Mouse (Mus musculus) lung, postnatal 4 days (tissue): ENCODE data around the gene Mrpl33.

Experiments used
- DNase-seq, 2 experiments: peaks; one replicate each; pipeline ENCODE4 v3.0.0; 2021

Mrpl33 gene

DNA sequence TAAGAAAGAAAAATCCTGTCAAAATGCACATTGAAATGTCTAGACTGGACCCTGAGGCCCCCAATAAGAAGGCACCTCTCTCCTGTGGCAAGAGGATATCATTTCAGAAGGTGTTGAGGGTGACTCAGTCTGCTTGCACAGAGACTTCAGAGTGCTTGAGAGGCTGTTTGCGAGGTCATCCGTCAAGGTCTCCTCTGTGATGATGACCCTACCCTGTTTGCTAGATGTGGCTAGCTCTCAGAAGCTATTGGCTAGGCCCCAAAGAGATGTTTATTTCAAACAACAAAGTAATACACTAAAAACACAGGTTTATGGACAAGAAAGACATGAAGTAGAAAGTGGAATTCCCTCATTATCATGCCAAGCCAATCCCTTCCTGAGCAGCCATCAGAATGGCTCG lies 45.6 kb downstream of the Mrpl33 start:
- no peak for DNase-seq

DNA sequence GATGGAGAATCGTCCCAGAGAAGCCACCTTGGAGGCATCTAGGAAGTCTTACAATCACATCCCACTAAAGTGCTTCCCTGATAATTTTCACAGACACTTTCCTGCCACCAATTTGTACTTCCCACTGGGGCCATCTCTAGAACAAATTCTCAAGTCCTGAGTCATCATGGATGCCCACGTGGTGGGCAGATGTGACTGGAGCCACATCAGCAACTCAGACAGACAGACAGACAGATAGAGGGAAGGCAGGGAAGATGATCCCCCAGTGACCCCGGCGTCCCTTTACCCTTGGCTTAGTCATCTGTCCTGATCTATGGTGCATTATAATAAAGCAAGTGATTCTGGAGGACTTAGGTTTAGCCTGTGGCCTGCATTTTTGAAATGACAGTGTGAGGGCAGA lies 47.5 kb downstream of the Mrpl33 start:
- DNase-seq, result no peak

DNA sequence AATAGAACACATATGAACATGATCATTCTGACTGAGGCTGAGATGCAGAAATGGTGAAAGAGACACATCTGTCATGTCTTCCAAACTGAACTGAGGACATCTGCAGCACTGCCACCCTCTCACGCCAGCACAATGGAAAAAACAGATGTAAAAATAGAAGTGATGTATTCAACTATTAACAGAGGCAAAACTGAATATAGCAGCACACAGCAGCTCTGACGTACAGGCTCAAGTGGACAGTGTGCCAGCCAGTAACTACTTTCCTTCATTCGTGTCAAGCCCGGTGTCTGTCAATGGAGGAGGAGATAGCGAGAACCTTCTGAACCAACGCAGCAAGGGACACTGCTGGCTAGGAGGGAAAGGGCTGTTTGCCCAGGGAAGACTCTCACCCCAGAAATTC lies 48.1 kb downstream of the Mrpl33 start:
- no peak for DNase-seq

DNA sequence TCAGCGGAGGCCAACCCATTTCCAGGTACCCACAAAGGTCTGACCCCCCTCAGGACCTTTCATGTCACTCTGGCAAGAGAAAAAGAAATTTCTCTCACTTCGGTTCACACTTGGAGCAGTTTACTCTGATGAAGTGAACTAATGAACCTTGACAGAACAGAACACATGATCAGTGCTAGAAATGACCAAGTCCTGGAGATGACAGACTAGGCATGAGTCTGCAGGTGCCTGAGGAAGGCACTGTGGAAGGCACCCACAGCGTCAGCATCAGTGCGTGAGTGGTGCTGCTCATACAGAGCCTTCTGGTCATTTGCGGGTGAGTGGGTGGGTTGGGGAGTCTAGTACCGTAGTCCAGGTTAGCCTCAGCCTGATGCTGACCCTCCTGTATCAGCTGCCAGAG lies 49.1 kb downstream of the Mrpl33 start:
- no peak for DNase-seq

DNA sequence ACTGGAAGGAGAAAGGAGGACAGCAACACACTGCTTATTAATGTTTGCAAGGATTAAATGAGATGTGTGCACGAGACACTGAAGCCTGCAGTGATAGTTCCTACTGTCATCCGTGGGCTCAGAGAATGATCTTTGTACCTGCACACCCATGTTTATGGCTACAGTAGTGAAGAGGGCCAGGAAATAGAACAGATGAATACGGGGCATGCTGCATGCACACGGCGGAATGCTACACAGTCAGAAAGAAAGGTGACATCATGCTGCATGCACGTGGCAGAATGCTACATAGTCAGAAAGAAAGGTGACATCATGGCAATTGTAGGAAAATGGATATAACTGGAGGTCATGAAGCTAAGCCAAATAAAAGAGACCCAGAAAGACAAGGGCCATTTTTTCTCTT lies 49.8 kb downstream of the Mrpl33 start:
- no peak for DNase-seq

DNA sequence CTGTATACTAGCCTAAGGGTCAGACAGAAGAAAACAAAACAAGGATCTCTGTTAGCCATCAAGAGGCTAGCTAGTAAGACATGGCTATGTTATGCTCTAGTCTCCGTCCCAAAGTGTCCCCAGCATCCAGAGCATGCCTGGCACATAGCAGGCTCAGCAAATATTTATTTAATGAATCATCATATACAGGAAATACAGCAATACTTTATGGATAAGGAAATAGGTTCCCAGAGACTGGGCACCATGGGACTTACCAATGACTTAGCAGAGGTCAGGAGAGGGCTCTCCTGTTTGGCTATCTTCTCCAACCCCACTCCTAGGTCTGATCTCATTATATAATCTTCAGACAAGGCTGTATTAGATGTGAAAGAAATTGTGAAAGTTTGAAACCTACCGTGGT lies 50.6 kb downstream of the Mrpl33 start:
- DNase-seq, result no peak

DNA sequence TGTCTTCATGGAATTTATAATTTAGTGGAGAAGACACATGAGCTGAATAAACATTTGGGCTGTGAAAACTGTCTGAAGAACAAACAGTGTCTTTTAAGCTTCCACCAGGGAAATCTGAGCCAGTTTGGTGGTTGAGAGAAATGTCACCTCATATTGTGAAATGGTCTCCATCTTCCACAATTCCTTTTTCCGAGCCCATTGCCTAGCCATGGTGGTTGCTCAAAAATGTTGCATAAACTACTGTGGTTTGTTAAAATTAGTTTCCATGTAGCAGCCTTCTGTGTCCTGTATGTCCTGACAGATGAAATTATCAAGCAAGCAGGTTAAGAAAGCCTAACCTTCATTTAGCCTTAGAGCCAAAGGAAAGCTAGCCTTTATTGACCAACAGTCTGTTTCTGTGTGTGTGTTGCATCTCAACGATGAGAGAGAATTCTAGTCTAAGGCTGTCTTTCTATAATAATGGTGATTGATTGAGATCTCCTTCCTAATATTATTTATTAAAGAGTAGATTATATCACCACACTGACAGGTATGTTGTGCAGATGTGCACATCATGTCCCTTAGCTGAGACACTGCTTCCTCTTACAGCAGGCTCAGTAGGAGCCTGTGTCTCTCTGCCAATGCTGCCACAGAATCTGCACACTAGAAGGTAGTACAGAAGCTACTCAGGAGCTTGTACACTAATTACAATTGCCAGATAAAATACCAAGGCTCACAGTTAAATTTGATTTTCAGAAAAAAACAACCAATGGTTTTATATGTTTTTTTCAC lies 54.0 kb downstream of the Mrpl33 start:
- no peak for DNase-seq

DNA sequence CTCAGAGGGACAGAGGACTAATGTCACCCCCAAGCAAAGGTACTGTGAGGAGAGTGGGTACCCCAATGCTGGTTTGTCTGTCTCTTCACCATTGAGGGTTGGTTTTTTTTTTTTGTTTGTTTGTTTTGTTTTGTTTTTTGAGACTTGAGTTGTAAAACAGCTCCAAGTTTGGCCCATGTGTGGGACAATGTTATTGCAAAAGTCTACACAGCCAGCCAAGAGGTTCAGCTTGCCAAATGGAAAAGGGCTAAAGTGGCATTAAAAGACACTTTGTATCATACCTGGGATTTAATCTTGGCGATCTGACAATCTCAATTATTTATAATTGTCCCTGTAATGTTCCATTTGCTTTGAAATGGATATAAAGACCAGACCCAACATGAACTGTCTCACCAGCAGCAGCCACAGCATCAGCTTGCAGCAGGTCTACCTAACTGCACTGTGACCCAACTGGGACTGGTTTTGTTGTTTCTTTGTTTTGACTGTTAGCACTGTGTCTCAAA lies 59.0 kb downstream of the Mrpl33 start:
- no peak for DNase-seq

DNA sequence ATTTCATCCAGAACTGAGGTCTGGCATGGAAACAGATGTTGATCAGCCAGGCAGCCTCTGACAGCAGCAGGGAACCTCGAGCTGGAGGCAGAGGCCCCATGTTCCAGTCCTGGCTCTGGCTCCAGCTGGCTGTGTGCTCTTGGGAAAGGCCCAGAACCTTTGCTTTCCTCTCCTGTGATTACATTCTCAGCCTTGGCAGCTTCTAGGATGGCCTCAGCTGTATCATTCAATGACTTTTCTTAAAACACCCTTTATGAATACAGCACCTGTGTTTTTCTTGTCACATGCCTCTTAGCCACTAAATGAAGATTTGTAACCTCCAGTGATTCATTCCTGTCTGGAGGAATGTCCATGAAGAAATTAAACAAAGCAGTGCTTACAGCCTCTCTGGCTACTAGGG lies 69.4 kb downstream of the Mrpl33 start:
- no peak for DNase-seq

DNA sequence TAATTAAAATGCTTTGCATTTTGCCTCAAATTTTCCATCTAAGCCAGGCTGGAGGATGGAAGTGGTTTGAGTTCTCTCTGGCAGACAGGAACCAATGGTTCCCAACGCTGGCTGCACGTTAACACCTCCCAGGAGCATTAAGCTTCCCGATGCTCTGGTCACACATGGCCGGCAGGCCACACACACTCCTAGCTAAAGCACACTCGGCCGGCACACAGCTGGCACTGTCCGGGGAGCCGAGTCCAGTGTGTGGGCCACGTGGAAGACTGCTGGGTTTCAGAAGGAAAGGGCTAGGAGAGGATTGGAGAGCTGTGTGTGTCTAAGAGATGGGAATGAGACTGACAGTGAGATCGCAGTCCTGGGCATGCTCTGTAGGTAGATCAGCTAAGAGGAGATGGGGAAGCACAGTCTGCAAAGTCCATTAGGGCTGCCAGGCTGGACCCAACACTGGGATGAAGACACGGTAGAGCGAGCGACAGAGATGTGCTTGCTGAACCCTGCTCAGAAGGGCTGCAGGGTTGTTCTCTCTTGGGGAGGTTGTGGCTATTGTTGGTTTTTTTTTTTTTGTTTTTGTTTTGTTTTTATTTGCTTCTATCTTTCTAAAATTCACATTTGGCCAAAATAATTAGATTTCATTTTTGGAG lies 71.7 kb downstream of the Mrpl33 start:
- no peak for DNase-seq

DNA sequence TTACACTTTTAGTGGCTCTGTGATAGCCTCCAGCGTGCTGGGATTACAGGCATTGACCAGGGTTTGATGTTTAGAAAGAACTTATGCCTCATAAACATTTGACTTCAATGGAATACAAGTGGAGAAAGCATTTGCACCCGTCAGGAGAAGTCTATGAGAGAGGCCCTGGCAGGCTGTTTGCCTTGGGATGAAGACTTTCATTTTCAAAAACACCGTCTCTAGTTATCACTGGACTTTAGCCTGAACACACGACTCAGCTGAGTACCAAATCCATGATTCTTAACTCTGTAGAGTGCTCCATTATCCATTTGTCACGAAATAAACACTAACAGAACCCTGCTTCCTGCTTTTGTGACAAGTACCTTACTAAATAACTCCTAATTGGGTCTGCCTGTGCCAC lies 73.2 kb downstream of the Mrpl33 start:
- no peak for DNase-seq

DNA sequence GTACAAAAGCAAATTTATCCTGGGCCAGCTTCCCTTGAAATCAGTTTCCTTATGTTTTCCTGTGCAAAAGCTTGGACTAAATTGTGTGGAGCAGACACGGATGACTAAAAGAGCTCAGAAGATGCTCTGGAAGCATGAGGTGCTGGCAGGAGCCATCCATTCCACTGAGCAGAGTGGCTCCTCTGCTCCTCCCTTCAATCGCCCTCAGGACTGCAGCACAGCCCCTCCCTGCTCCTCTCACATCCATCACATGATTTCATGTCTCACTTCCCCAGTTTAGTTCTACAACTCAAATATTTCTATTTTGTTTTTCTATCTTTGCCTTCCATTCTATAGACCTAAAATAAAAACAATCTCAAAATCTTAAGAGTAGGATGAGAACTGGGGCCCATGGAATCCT lies 74.4 kb downstream of the Mrpl33 start:
- DNase-seq, result no peak

DNA sequence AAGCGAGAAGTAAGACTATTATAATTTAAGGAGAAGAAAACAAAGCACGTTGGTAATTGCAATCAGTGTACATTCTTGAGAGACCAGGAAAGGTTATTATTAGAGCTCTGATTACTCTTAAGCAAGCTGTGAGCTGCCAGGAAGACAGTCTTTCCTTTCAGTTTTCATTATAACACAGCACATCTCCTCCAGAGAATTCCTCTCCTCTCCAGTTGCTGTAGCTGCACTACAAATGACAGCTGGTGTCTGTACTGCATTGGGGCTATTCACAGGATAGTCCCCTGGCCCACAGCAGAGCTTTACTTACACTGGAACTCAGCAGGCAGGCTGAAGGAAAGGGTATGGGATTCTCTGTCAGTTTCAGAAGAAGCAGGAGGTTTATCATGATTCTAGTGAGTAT lies 76.7 kb downstream of the Mrpl33 start:
- DNase-seq, result no peak

DNA sequence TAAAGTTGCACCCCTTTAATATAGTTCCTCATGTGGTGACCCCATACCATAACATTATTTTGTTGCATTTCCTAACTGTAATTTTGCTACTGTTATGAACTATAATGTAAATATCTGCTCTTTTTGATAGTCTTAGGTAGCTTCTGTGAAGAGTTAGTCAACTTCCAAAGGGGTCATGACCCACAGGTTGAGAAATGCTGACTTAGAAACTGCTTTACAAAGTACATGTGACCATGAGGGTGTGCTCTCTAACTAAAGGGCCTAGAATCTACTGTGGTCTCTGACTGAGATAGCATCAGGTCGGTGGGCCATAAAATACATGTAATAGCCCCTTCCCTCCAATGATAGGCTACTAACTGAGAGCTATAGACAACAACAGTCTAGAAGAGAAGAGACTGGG lies 81.3 kb downstream of the Mrpl33 start:
- DNase-seq, result no peak

DNA sequence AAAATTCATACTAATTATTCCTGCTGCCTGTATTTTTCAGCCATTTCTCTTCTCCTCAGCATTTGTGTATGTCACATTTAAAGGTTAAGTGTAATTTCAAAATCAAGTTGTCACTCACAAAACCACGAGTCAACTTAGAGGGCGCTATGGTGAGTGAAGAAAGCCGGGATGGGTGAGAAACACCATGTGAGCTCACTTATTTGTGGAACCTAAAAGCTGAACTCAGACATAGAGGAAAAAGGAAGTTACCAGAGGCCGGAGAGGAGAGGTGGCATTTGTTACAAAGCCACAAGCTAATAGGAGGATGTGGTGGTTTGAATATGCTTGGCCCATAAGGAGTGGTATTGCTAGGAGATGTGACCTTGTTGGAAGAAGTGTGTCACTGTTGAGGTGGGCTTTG lies 83.4 kb downstream of the Mrpl33 start:
- no peak for DNase-seq

DNA sequence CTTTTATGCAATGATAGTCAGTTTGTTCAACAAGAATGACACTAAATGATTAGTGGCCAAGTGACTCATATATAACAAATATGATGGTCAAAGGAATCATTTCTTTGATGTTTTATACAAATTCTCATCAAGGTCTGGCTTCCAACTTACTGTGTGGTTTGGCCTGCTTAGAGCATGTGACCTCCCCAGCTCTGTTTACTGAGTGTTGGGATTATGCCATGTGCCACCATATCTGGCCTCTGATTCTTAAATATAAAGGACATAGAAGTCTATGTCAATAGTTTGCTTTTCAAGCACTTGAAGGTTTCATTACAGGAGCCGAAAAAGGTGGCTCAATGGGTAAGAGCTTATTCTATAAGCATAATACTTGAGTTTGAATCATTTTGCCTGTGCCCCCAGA lies 85.6 kb downstream of the Mrpl33 start:
- DNase-seq, result no peak

DNA sequence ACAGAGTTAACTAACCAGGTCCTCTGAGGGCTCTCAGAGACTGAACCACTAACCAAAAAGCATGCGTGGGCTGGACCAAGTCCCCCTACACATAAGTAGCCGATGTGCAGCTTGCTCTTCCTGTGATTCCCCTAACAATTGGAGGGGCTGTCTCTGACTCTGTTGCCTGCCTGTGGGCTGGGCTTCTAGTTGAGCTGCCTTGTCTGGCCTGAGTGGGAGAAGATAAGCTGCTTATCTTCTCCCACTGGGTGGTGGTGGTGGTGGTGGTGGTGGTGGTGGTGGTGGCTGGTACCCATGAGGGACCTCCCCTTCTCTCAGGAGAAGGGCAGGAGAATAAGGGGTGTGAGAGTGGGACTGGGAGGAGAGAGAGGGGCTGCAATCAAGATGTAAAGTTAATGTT lies 89.3 kb downstream of the Mrpl33 start:
- no peak for DNase-seq

DNA sequence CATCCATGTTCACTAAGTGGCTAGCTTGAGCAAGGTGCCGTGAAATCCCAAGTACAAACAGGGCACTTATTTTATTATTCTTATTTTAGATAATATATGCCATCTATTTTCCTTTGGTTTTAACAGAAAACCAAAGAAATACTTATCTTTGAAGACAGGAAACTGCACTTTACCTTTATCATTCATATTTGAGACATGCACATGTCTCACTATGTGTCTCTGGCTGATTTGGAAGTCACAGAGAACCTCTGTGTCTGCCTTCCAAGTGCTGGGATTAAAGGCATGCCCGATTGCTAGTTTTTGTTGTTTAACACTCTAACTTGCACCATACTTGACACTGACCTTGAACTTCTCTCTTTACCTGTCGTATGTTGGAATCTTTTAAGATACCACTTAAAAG lies 91.2 kb downstream of the Mrpl33 start:
- no peak for DNase-seq

DNA sequence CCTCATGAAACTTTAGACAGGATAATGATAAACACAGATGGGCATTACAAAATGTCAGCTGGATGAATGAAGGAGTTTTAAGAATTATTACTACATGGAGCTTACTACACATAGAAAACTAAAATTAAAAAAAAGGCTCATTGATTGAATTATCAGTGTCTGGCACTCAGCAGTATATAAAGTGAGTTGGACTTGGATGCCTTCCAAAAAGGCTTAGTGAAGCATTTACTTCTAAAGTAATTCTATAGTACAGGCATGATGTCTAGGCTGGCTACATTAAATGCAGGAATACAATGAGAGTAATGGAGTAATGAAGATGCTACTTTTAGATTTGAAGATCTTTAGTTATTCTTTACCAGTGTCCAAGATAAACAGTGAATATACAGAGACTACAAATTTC lies 96.5 kb downstream of the Mrpl33 start:
- DNase-seq, result no peak

DNA sequence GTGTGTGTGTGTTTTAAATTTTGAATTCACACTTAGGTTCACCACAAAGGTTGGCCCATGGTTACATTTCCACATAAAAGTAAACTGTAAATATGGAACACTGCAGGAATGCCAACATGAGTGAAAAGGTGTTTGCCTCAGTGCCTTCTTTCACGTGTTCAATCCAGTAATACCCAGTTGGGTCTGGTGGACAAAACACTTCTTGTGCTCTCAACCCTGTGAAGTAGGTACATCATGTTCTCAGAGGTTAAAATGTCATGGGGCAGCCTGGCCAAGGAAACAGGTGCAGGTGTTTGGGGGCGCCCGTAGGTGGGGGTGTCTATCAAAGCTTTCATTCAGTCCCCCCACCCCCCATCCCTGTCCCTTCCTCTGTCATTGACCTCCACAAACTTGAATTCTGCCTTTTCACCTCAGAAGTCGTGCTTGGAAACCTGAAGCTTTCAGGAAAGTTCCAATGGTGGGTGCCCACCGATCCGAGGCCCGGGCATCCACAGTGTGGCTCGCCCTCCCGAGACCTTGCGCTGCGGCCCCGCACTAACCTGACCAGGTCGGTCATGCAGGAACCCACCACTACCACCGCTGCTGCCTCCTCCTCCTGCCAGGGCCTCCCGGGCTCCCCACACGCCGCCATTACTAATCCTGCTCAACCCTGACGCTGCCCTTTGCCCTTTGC lies 100.4 kb downstream of the Mrpl33 start, which contains the start of gene Rbks:
Rbks (minus strand) TSS at position 657 of the 673 bp plus-strand sequence.
- no peak for DNase-seq

DNA sequence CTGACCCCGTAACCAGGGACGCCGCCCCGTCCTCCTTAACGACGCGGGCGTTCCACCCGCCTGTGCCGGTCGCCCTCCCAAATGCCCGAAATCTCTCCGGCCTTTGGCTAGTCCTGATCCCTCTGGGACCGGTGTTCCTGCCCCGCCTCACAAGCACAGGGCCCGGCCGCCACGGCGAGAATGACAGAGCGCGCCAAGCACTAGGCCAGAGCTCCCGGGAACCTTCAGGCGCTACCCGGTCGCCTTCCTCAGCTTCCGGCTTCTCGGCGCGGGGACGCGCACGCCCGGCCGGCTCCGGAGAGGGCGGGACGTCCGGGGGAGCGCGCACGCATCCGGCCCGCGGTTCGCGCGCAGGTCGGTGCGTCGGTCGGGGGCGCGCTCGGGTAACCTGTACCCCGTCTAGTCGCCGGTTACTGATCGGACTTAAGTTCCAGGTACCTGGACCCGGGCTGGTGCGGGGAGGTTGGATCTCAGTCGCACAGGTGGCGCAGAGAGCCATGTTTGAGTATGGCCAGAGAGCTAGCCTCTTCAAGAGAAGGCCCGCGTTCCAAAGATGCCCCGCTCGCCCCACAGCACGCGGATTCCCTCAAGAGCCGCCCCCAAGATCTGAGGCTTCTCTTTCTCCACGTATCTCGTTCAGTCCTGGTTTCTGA lies 101.0 kb downstream of the Mrpl33 start, which contains the start of gene Babam2:
Babam2 (plus strand) TSS at position 41 of the 653 bp plus-strand sequence.
- peak; percentile 94 to 95 for DNase-seq

DNA sequence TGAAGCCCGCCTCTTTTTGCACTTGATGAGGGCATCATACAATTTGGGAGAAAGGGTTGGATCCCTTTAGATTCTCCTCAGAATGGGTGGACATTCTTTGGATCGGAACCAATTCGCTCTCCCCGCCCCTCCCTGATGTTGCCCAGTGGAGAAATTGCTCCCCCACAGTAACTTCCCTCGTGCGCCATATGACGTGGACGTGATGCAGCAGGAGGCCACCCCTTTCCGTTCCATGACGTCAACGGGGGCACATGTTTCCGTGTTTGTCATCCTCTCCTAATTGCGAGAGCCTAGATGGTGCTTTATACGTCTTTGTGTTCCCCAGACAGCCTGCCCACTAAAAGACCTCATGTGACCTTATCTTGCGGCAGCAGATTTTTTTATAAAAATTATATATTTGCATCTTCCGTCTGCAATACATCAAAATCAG lies 101.6 kb downstream of the Mrpl33 start:
- DNase-seq, result peak; percentile 89 to 92

DNA sequence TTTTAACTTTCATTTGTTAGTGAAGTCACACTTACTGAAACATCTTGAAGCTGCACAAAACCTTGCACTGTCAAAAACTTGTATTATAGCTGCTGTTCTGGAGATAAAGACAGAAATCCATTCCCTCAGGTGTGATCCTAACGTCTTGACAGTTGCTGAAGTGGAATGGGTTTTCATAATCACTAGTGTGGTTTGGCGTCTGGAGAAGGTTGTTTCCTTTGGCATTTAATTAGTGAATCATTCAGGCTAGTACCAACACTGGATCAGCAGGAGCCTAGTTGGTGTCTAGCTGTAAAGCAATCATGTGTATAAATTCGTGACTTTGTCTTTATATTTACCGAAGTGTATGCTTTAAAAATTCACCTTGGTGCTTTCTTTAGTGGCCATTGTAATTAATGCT lies 102.2 kb downstream of the Mrpl33 start:
- DNase-seq, result no peak
